Mouse (Mus musculus): Measurements from ENCODE around the gene Cdkal1. TPM values are rescaled to one million over a fixed set of nuclear protein-coding genes. Genes with fewer than 3 reads are reported as not detected.

Gene Cdkal1
- polyA plus RNA-seq, 1 experiment: 7.2 TPM

GRCm38 (mm10) chr13:29810780-29811179 lies 44.7 kb downstream of the Cdkal1 start:
- peak; percentile 54 for DNase-seq (ENCODE audit: low read depth)
- TF ChIP-seq POLR2A (IDR thresholded peaks at IDR 0.05; ENCODE audit: borderline replicate concordance, extremely low read depth, insufficient read depth, insufficient read length, poor library complexity, severe bottlenecking) (no peak), CTCF (IDR thresholded peaks at IDR 0.05; ENCODE audit: borderline replicate concordance, extremely low read depth, insufficient read depth, insufficient read length) (no peak)

GRCm38 (mm10) chr13:29808383-29808782 lies 47.1 kb downstream of the Cdkal1 start:
- no peak for DNase-seq (ENCODE audit: low read depth)
- TF ChIP-seq POLR2A (IDR thresholded peaks at IDR 0.05; ENCODE audit: borderline replicate concordance, extremely low read depth, insufficient read depth, insufficient read length, poor library complexity, severe bottlenecking): no peak
- TF ChIP-seq CTCF (IDR thresholded peaks at IDR 0.05; ENCODE audit: borderline replicate concordance, extremely low read depth, insufficient read depth, insufficient read length): no peak

GRCm38 (mm10) chr13:29807930-29808329 lies 47.5 kb downstream of the Cdkal1 start:
- no peak for TF ChIP-seq POLR2A (IDR thresholded peaks at IDR 0.05; ENCODE audit: borderline replicate concordance, extremely low read depth, insufficient read depth, insufficient read length, poor library complexity, severe bottlenecking)
- no peak for TF ChIP-seq CTCF (IDR thresholded peaks at IDR 0.05; ENCODE audit: borderline replicate concordance, extremely low read depth, insufficient read depth, insufficient read length)

GRCm38 (mm10) chr13:29806871-29807270 lies 48.6 kb downstream of the Cdkal1 start:
- TF ChIP-seq CTCF (IDR thresholded peaks at IDR 0.05; ENCODE audit: borderline replicate concordance, extremely low read depth, insufficient read depth, insufficient read length) (no peak), POLR2A (IDR thresholded peaks at IDR 0.05; ENCODE audit: borderline replicate concordance, extremely low read depth, insufficient read depth, insufficient read length, poor library complexity, severe bottlenecking) (no peak)
- peak; percentile 69 for DNase-seq (ENCODE audit: low read depth)

More at GRCm38 (mm10) chr13:29807930-29808329, 47.5 kb downstream of the Cdkal1 start:
- no peak for DNase-seq (ENCODE audit: low read depth)

- no peak for DNase-seq (ENCODE audit: low read depth)
- TF ChIP-seq POLR2A (IDR thresholded peaks at IDR 0.05; ENCODE audit: borderline replicate concordance, extremely low read depth, insufficient read depth, insufficient read length, poor library complexity, severe bottlenecking): no peak
- no peak for TF ChIP-seq CTCF (IDR thresholded peaks at IDR 0.05; ENCODE audit: borderline replicate concordance, extremely low read depth, insufficient read depth, insufficient read length)
These were observed 50.2 kb downstream of the Cdkal1 start for GRCm38 (mm10) chr13:29805296-29805695.

- no peak for TF ChIP-seq POLR2A (IDR thresholded peaks at IDR 0.05; ENCODE audit: borderline replicate concordance, extremely low read depth, insufficient read depth, insufficient read length, poor library complexity, severe bottlenecking)
- no peak for TF ChIP-seq CTCF (IDR thresholded peaks at IDR 0.05; ENCODE audit: borderline replicate concordance, extremely low read depth, insufficient read depth, insufficient read length)
- DNase-seq (ENCODE audit: low read depth): no peak
These were observed 51.4 kb downstream of the Cdkal1 start for GRCm38 (mm10) chr13:29804034-29804433.

GRCm38 (mm10) chr13:29802699-29803098 lies 52.8 kb downstream of the Cdkal1 start:
- no peak for TF ChIP-seq POLR2A (IDR thresholded peaks at IDR 0.05; ENCODE audit: borderline replicate concordance, extremely low read depth, insufficient read depth, insufficient read length, poor library complexity, severe bottlenecking)
- no peak for TF ChIP-seq CTCF (IDR thresholded peaks at IDR 0.05; ENCODE audit: borderline replicate concordance, extremely low read depth, insufficient read depth, insufficient read length)
- peak; percentile 75 for DNase-seq (ENCODE audit: low read depth)

- no peak for TF ChIP-seq CTCF (IDR thresholded peaks at IDR 0.05; ENCODE audit: borderline replicate concordance, extremely low read depth, insufficient read depth, insufficient read length)
- TF ChIP-seq POLR2A (IDR thresholded peaks at IDR 0.05; ENCODE audit: borderline replicate concordance, extremely low read depth, insufficient read depth, insufficient read length, poor library complexity, severe bottlenecking): no peak
- no peak for DNase-seq (ENCODE audit: low read depth)
These were observed 55.4 kb downstream of the Cdkal1 start for GRCm38 (mm10) chr13:29800078-29800477.

- DNase-seq (ENCODE audit: low read depth): no peak
- TF ChIP-seq POLR2A (IDR thresholded peaks at IDR 0.05; ENCODE audit: borderline replicate concordance, extremely low read depth, insufficient read depth, insufficient read length, poor library complexity, severe bottlenecking) (no peak), CTCF (IDR thresholded peaks at IDR 0.05; ENCODE audit: borderline replicate concordance, extremely low read depth, insufficient read depth, insufficient read length) (no peak)
These were observed 63.4 kb downstream of the Cdkal1 start for GRCm38 (mm10) chr13:29792112-29792511.

GRCm38 (mm10) chr13:29791439-29791838 lies 64.0 kb downstream of the Cdkal1 start:
- TF ChIP-seq CTCF (IDR thresholded peaks at IDR 0.05; ENCODE audit: borderline replicate concordance, extremely low read depth, insufficient read depth, insufficient read length) (no peak), POLR2A (IDR thresholded peaks at IDR 0.05; ENCODE audit: borderline replicate concordance, extremely low read depth, insufficient read depth, insufficient read length, poor library complexity, severe bottlenecking) (no peak)
- no peak for DNase-seq (ENCODE audit: low read depth)

GRCm38 (mm10) chr13:29786984-29787383 lies 68.5 kb downstream of the Cdkal1 start:
- DNase-seq (ENCODE audit: low read depth): no peak
- no peak for TF ChIP-seq CTCF (IDR thresholded peaks at IDR 0.05; ENCODE audit: borderline replicate concordance, extremely low read depth, insufficient read depth, insufficient read length)
- TF ChIP-seq POLR2A (IDR thresholded peaks at IDR 0.05; ENCODE audit: borderline replicate concordance, extremely low read depth, insufficient read depth, insufficient read length, poor library complexity, severe bottlenecking): no peak

- TF ChIP-seq CTCF (IDR thresholded peaks at IDR 0.05; ENCODE audit: borderline replicate concordance, extremely low read depth, insufficient read depth, insufficient read length) (no peak), POLR2A (IDR thresholded peaks at IDR 0.05; ENCODE audit: borderline replicate concordance, extremely low read depth, insufficient read depth, insufficient read length, poor library complexity, severe bottlenecking) (no peak)
- DNase-seq (ENCODE audit: low read depth): no peak
These were observed 70.6 kb downstream of the Cdkal1 start for GRCm38 (mm10) chr13:29784894-29785293.

Measured in brain, embryonic 14.5 days (tissue).